ENCODE assay signal across 8 mouse cellular contexts in genomic region chr12:100527241-100527640, GRCm38 (mm10). TPM values are rescaled to one million over a fixed set of nuclear protein-coding genes. Genes with fewer than 3 reads are reported as not detected.
DNase-seq lines count a peak whose midpoint lies in the region; ATAC-seq and TF ChIP-seq lines count a peak whose summit lies in the region.

No protein-coding gene starts in this region.

- H3K9ac ChIP-seq in heart, embryonic 12.5 days: no peak overlapping the region
- H3K9ac ChIP-seq in forebrain, embryonic 16.5 days (replicated peaks; ENCODE audit: low read depth, low read length): no peak overlapping the region

- no peak for TF ChIP-seq CTCF in bone marrow macrophage, adult 2 months (IDR thresholded peaks at IDR 0.05; ENCODE audit: low read depth, low read length)

- ATAC-seq in heart, embryonic 12.5 days (ENCODE audit: insufficient number of reproducible peaks, low FRiP score): no peak
- 0 out of 2 replicates have a peak, but pooled peaks have one; percentile 25 for ATAC-seq in forebrain, embryonic 16.5 days

- H3K27ac ChIP-seq in heart, embryonic 12.5 days (ENCODE audit: poor library complexity, severe bottlenecking): peak overlapping the region; percentile 54; the same call in 1 of the 2 replicates
- H3K27ac ChIP-seq in bone marrow macrophage, adult 2 months (ENCODE audit: insufficient read depth, low read depth, low read length): peak overlapping the region; percentile 10; the same call in 1 of the 2 replicates
- no peak overlapping the region for H3K27ac ChIP-seq in forebrain, embryonic 16.5 days (ENCODE audit: low read length)
- peak overlapping the region; percentile 79 for H3K27ac ChIP-seq in midbrain, embryonic 10.5 days (replicated peaks)

- no peaks in the 10 kb centered on the region for H3K36me3 ChIP-seq in heart, embryonic 12.5 days
- H3K36me3 ChIP-seq in forebrain, embryonic 16.5 days (ENCODE audit: control insufficient read depth, insufficient read depth): no peaks in the 10 kb centered on the region
- no peaks in the 10 kb centered on the region for H3K36me3 ChIP-seq in midbrain, embryonic 10.5 days

- whole genome bisulfite sequencing in heart, embryonic 12.5 days: 78% methylated on average over 9 of the region's 9 CpGs
- WGBS in forebrain, embryonic 16.5 days: 45% methylated on average over 9 of the region's 9 CpGs
- 76% methylated on average over 9 of the region's 9 CpGs for WGBS in midbrain, embryonic 10.5 days

- TF ChIP-seq POLR2A in bone marrow macrophage, adult 2 months (IDR thresholded peaks at IDR 0.05; ENCODE audit: borderline replicate concordance, low read depth, low read length): no peak

- H3K4me3 ChIP-seq in heart, embryonic 12.5 days: peak overlapping the region; percentile 20; the same call in 1 of the 2 replicates
- H3K4me3 ChIP-seq in bone marrow macrophage, adult 2 months (ENCODE audit: insufficient read depth, low read length): no peak overlapping the region
- peak overlapping the region; percentile 34 for H3K4me3 ChIP-seq in forebrain, embryonic 16.5 days (replicated peaks; ENCODE audit: low read length)
- H3K4me3 ChIP-seq in midbrain, embryonic 10.5 days: peak overlapping the region; percentile 40

- no peaks in the 10 kb centered on the region for H3K27me3 ChIP-seq in heart, embryonic 12.5 days (replicated peaks)
- H3K27me3 ChIP-seq in forebrain, embryonic 16.5 days (replicated peaks; ENCODE audit: control insufficient read depth, insufficient read depth, low read length): no peaks in the 10 kb centered on the region
- no peaks in the 10 kb centered on the region for H3K27me3 ChIP-seq in midbrain, embryonic 10.5 days (ENCODE audit: low read depth, poor library complexity, severe bottlenecking)

- H3K4me2 ChIP-seq in heart, embryonic 12.5 days: peak overlapping the region; percentile 59
- peak overlapping the region; percentile 62 for H3K4me2 ChIP-seq in forebrain, embryonic 16.5 days (ENCODE audit: low read length)

- H3K9me3 ChIP-seq in heart, embryonic 12.5 days (replicated peaks): no peaks in the 10 kb centered on the region
- no peaks in the 10 kb centered on the region for H3K9me3 ChIP-seq in forebrain, embryonic 16.5 days (ENCODE audit: control insufficient read depth, low read length)
- H3K9me3 ChIP-seq in midbrain, embryonic 10.5 days (replicated peaks): no peaks in the 10 kb centered on the region

- peaks cover 41% of the 10 kb centered on the region for H3K4me1 ChIP-seq in heart, embryonic 12.5 days (replicated peaks)
- peaks cover 61% of the 10 kb centered on the region for H3K4me1 ChIP-seq in bone marrow macrophage, adult 2 months (ENCODE audit: control insufficient read depth, insufficient read depth, low read length)
- H3K4me1 ChIP-seq in forebrain, embryonic 16.5 days (replicated peaks; ENCODE audit: control insufficient read depth, insufficient read depth, low read length): peaks cover 11% of the 10 kb centered on the region
- H3K4me1 ChIP-seq in midbrain, embryonic 10.5 days: peaks cover 40% of the 10 kb centered on the region

- no peak for DNase-seq in heart, postnatal 14 days
- DNase-seq in midbrain, embryonic 10.5 days (ENCODE audit: low spot score): no peak
- no peak for DNase-seq in thymus, postnatal 14 days
- DNase-seq in spleen, postnatal 14 days (ENCODE audit: low spot score in 2 of 2): no peak
- DNase-seq in gastrocnemius, adult 18-20 months (ENCODE audit: low spot score): no peak

- intact Hi-C loops in heart, postnatal 14 days (cut with DNase I): no loop called here

RNA-seq across cellular contexts. Expression of gene Ttc7b, which starts 6.6 kb away (rescaled TPM):
- 6.9 and 7.6 TPM in 2 replicates for polyA plus RNA-seq in heart, embryonic 12.5 days (2016; fragmentation: Nextera tagmentation; extraction: Ambion mirVana)
- total RNA-seq in heart, postnatal 14 days (2021): 10 to 100 TPM; 65.8 to 73.1 TPM
- 18.8 and 19.4 TPM in 2 replicates for polyA plus RNA-seq in bone marrow macrophage, adult 2 months (2012; ENCODE audit: insufficient read depth, insufficient read length, missing spikeins)
- polyA plus RNA-seq in forebrain, embryonic 16.5 days (2015; fragmentation: Nextera tagmentation; extraction: Ambion mirVana): 5.4 and 7.4 TPM in 2 replicates
- 5.1 and 5.2 TPM in 2 replicates for polyA plus RNA-seq in midbrain, embryonic 10.5 days (2016; fragmentation: Nextera tagmentation; extraction: Ambion mirVana)
- 100 to 1,000 TPM; 141 to 168 TPM for total RNA-seq in gastrocnemius, adult 18-20 months (2021)
